Mouse (Mus musculus): ENCODE measurements at regions not wholly inside any gene's neighbourhood (a gene's known extent, or its start where the extent isn't known, plus 50 kb on each side); places are given as distances from the start of the nearest gene placed in this dataset.

- no peak overlapping the region for H3K4me2 ChIP-seq (ENCODE audit: low read depth, low read length)
- H3K9me3 ChIP-seq (replicated peaks; ENCODE audit: control insufficient read depth, low read length) = no peaks in the 10 kb centered on the region
- H3K27me3 ChIP-seq (ENCODE audit: control insufficient read depth, insufficient read depth, low read length) = no peaks in the 10 kb centered on the region; the same call in 1 of the 2 replicates
- no peak for ATAC-seq (ENCODE audit: insufficient read depth, low FRiP score)
- H3K9ac ChIP-seq (ENCODE audit: low read length) = no peak overlapping the region
- no peak overlapping the region for H3K27ac ChIP-seq (ENCODE audit: low read length)
- no peaks in the 10 kb centered on the region for H3K36me3 ChIP-seq (ENCODE audit: control insufficient read depth, insufficient read depth, low read length)
- no peaks in the 10 kb centered on the region for H3K4me1 ChIP-seq (ENCODE audit: control insufficient read depth, insufficient read depth, low read length)
- H3K4me3 ChIP-seq (replicated peaks; ENCODE audit: low read length) = no peak overlapping the region
- WGBS = 89% methylated on average over 7 of the region's 7 CpGs
Observed at GRCm38 (mm10) chr13:107931216-107931615, 113.0 kb upstream of the Smim15 start.

DNA sequence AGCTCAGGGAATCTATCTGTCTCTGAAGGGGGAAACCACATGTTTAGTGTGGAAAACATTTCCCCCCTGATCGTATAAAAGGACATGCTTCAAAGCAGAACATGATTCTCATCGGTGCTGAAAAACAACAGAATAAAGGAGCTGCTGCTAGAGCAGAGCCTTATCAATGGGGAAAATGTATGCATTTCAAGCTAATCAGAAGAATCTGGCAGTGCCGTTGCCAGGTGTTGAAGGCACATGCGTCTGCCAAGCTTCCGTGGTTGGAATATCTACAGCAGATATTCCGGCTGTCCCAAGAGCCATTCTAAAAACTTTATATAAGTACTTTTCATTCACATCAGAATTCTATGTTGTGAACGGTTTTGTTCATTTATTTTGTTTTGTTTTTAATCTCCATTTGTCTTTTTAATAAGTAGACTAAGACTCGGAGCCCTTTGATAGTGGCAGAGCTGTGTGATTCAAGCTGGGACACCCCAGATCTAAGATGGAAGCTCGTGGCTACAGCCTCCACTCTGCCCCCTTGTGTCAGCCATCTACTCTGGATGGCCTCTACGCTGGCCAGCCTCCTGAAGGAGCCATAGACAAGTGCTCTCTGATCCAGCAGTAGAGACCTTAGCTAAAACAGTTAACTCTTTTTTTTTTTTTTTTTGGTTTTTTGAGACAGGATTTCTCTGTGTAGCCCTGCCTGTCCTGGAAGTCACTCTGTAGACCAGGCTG is 116.6 kb upstream of the Smim15 start:
- ATAC-seq (ENCODE audit: insufficient read depth, low FRiP score) = no peak
- H3K4me3 ChIP-seq (replicated peaks; ENCODE audit: low read length) = no peak overlapping the region
- WGBS = 77% methylated on average over 10 of the region's 10 CpGs
- H3K4me1 ChIP-seq (ENCODE audit: control insufficient read depth, insufficient read depth, low read length) = 0 out of 2 replicates have a peak, but pooled peaks cover 9% of the 10 kb centered on the region
- H3K27ac ChIP-seq (ENCODE audit: low read length) = no peak overlapping the region
- no peaks in the 10 kb centered on the region for H3K27me3 ChIP-seq (ENCODE audit: control insufficient read depth, insufficient read depth, low read length)
- no peaks in the 10 kb centered on the region for H3K9me3 ChIP-seq (replicated peaks; ENCODE audit: control insufficient read depth, low read length)
- H3K4me2 ChIP-seq (ENCODE audit: low read depth, low read length) = no peak overlapping the region
- H3K36me3 ChIP-seq (ENCODE audit: control insufficient read depth, insufficient read depth, low read length) = no peaks in the 10 kb centered on the region
- no peak overlapping the region for H3K9ac ChIP-seq (ENCODE audit: low read length)

GRCm38 (mm10) chr13:107925470-107925869 is 118.8 kb upstream of the Smim15 start:
- 0 out of 2 replicates have a peak, but pooled peaks cover 10% of the 10 kb centered on the region for H3K4me1 ChIP-seq (ENCODE audit: control insufficient read depth, insufficient read depth, low read length)
- peak overlapping the region; percentile 68 for H3K27ac ChIP-seq (ENCODE audit: low read length)
- no peaks in the 10 kb centered on the region for H3K27me3 ChIP-seq (ENCODE audit: control insufficient read depth, insufficient read depth, low read length)
- H3K36me3 ChIP-seq (ENCODE audit: control insufficient read depth, insufficient read depth, low read length) = no peaks in the 10 kb centered on the region
- WGBS = 68% methylated on average over 8 of the region's 8 CpGs
- H3K4me2 ChIP-seq (ENCODE audit: low read depth, low read length) = no peak overlapping the region
- ATAC-seq (ENCODE audit: insufficient read depth, low FRiP score) = 0 out of 2 replicates have a peak, but pooled peaks have one; percentile 36
- H3K9me3 ChIP-seq (replicated peaks; ENCODE audit: control insufficient read depth, low read length) = no peaks in the 10 kb centered on the region
- no peak overlapping the region for H3K4me3 ChIP-seq (replicated peaks; ENCODE audit: low read length)
- H3K9ac ChIP-seq (ENCODE audit: low read length) = no peak overlapping the region

- no peaks in the 10 kb centered on the region for H3K9me3 ChIP-seq (replicated peaks; ENCODE audit: control insufficient read depth, low read length)
- H3K9ac ChIP-seq (ENCODE audit: low read length) = 0 out of 2 replicates have a peak overlapping the region, but pooled peaks have one; percentile 13
- no peak overlapping the region for H3K4me3 ChIP-seq (replicated peaks; ENCODE audit: low read length)
- H3K27me3 ChIP-seq (ENCODE audit: control insufficient read depth, insufficient read depth, low read length) = no peaks in the 10 kb centered on the region
- ATAC-seq (ENCODE audit: insufficient read depth, low FRiP score) = peak; percentile 42
- 42% methylated on average over 19 of the region's 19 CpGs for WGBS
- H3K4me1 ChIP-seq (ENCODE audit: control insufficient read depth, insufficient read depth, low read length) = 0 out of 2 replicates have a peak, but pooled peaks cover 10% of the 10 kb centered on the region
- no peaks in the 10 kb centered on the region for H3K36me3 ChIP-seq (ENCODE audit: control insufficient read depth, insufficient read depth, low read length)
- H3K27ac ChIP-seq (ENCODE audit: low read length) = peak overlapping the region; percentile 74
- peak overlapping the region; percentile 6; the same call in 1 of the 2 replicates for H3K4me2 ChIP-seq (ENCODE audit: low read depth, low read length)
Observed at GRCm38 (mm10) chr13:107923129-107924114, 120.8 kb upstream of the Smim15 start.

GRCm38 (mm10) chr13:107919403-107919802 is 124.8 kb upstream of the Smim15 start:
- no peak for ATAC-seq (ENCODE audit: insufficient read depth, low FRiP score)
- H3K27ac ChIP-seq (ENCODE audit: low read length) = no peak overlapping the region
- no peak overlapping the region for H3K4me2 ChIP-seq (ENCODE audit: low read depth, low read length)
- H3K4me3 ChIP-seq (replicated peaks; ENCODE audit: low read length) = no peak overlapping the region
- H3K36me3 ChIP-seq (ENCODE audit: control insufficient read depth, insufficient read depth, low read length) = no peaks in the 10 kb centered on the region
- H3K27me3 ChIP-seq (ENCODE audit: control insufficient read depth, insufficient read depth, low read length) = no peaks in the 10 kb centered on the region
- WGBS = 80% methylated on average over 3 of the region's 3 CpGs
- 0 out of 2 replicates have a peak, but pooled peaks cover 10% of the 10 kb centered on the region for H3K4me1 ChIP-seq (ENCODE audit: control insufficient read depth, insufficient read depth, low read length)
- no peaks in the 10 kb centered on the region for H3K9me3 ChIP-seq (replicated peaks; ENCODE audit: control insufficient read depth, low read length)
- H3K9ac ChIP-seq (ENCODE audit: low read length) = no peak overlapping the region

- Histone ChIP-seq H3K4me2 (ENCODE audit: low read depth, low read length) (no peak overlapping the region), H3K27ac (ENCODE audit: low read length) (no peak overlapping the region), H3K9ac (ENCODE audit: low read length) (no peak overlapping the region), H3K9me3 (replicated peaks; ENCODE audit: control insufficient read depth, low read length) (no peaks in the 10 kb centered on the region), H3K27me3 (ENCODE audit: control insufficient read depth, insufficient read depth, low read length) (no peaks in the 10 kb centered on the region), H3K4me1 (ENCODE audit: control insufficient read depth, insufficient read depth, low read length) (0 out of 2 replicates have a peak, but pooled peaks cover 9% of the 10 kb centered on the region), H3K36me3 (ENCODE audit: control insufficient read depth, insufficient read depth, low read length) (no peaks in the 10 kb centered on the region), H3K4me3 (replicated peaks; ENCODE audit: low read length) (no peak overlapping the region)
- WGBS = 80% methylated on average over 7 of the region's 7 CpGs
- no peak for ATAC-seq (ENCODE audit: insufficient read depth, low FRiP score)
Observed at GRCm38 (mm10) chr13:107918478-107918877, 125.8 kb upstream of the Smim15 start.

GRCm38 (mm10) chr13:107918065-107918464 is 126.2 kb upstream of the Smim15 start:
- Histone ChIP-seq H3K4me3 (replicated peaks; ENCODE audit: low read length) (no peak overlapping the region), H3K9ac (ENCODE audit: low read length) (no peak overlapping the region), H3K4me1 (ENCODE audit: control insufficient read depth, insufficient read depth, low read length) (0 out of 2 replicates have a peak, but pooled peaks cover 5% of the 10 kb centered on the region), H3K27me3 (ENCODE audit: control insufficient read depth, insufficient read depth, low read length) (no peaks in the 10 kb centered on the region), H3K9me3 (replicated peaks; ENCODE audit: control insufficient read depth, low read length) (no peaks in the 10 kb centered on the region), H3K36me3 (ENCODE audit: control insufficient read depth, insufficient read depth, low read length) (no peaks in the 10 kb centered on the region), H3K4me2 (ENCODE audit: low read depth, low read length) (no peak overlapping the region), H3K27ac (ENCODE audit: low read length) (no peak overlapping the region)
- ATAC-seq (ENCODE audit: insufficient read depth, low FRiP score) = no peak
- WGBS = 91% methylated on average over 10 of the region's 10 CpGs

GRCm38 (mm10) chr13:107917564-107917963 is 126.7 kb upstream of the Smim15 start:
- H3K36me3 ChIP-seq (ENCODE audit: control insufficient read depth, insufficient read depth, low read length) = no peaks in the 10 kb centered on the region

DNA sequence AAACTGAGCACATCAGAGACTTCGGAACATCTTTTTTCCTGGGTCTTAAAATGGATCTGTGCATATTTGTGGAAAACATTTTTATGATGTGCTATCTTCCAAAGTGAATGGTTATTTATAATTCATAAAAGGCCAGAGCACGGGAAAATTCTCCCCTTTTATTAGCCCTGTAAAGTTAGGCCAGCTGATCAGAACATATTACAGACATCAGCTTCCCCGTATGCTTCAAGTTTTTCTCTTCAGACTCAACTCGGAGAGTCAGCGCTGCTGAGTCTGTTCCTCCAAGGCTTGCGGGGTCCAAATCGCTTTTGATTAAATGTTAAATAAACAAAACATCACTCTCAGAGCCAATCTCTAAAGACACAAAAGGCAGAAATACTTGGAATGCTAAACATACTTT is 134.1 kb upstream of the Smim15 start:
- H3K9ac ChIP-seq (ENCODE audit: low read length) = no peak overlapping the region
- no peak overlapping the region for H3K4me3 ChIP-seq (replicated peaks; ENCODE audit: low read length)
- no peak overlapping the region for H3K4me2 ChIP-seq (ENCODE audit: low read depth, low read length)
- H3K9me3 ChIP-seq (replicated peaks; ENCODE audit: control insufficient read depth, low read length) = no peaks in the 10 kb centered on the region
- H3K36me3 ChIP-seq (ENCODE audit: control insufficient read depth, insufficient read depth, low read length) = no peaks in the 10 kb centered on the region
- H3K27ac ChIP-seq (ENCODE audit: low read length) = no peak overlapping the region
- no peak for ATAC-seq (ENCODE audit: insufficient read depth, low FRiP score)
- no peaks in the 10 kb centered on the region for H3K4me1 ChIP-seq (ENCODE audit: control insufficient read depth, insufficient read depth, low read length)
- H3K27me3 ChIP-seq (ENCODE audit: control insufficient read depth, insufficient read depth, low read length) = no peaks in the 10 kb centered on the region
- WGBS = 30% methylated on average over 7 of the region's 7 CpGs

More at GRCm38 (mm10) chr13:107917564-107917963, 126.7 kb upstream of the Smim15 start:
- H3K4me1 ChIP-seq (ENCODE audit: control insufficient read depth, insufficient read depth, low read length) = 0 out of 2 replicates have a peak, but pooled peaks cover under 1% of the 10 kb centered on the region
- no peaks in the 10 kb centered on the region for H3K9me3 ChIP-seq (replicated peaks; ENCODE audit: control insufficient read depth, low read length)
- H3K27me3 ChIP-seq (ENCODE audit: control insufficient read depth, insufficient read depth, low read length) = no peaks in the 10 kb centered on the region
- no peak for ATAC-seq (ENCODE audit: insufficient read depth, low FRiP score)
- H3K27ac ChIP-seq (ENCODE audit: low read length) = no peak overlapping the region
- H3K9ac ChIP-seq (ENCODE audit: low read length) = no peak overlapping the region
- no peak overlapping the region for H3K4me2 ChIP-seq (ENCODE audit: low read depth, low read length)
- 88% methylated on average over 3 of the region's 3 CpGs for WGBS
- no peak overlapping the region for H3K4me3 ChIP-seq (replicated peaks; ENCODE audit: low read length)
